Mouse (Mus musculus) thymus, adult 2 months (tissue): ENCODE data around the gene Ighmbp2. TPM values are rescaled to one million over a fixed set of nuclear protein-coding genes. Genes with fewer than 3 reads are reported as not detected.

Experiments
- DNase-seq: peaks from one replicate; pipeline ENCODE4 v3.0.0; 2021
- H3K27ac ChIP-seq: fragments of 200-500 bp; 2 replicates; pipeline ENCODE4 v1.5.1; 2012; ENCODE audit warnings: low read length, control low read depth; ENCODE audit not compliant: control insufficient read depth, insufficient read depth
- H3K27me3 ChIP-seq: fragments of 200-500 bp; 2 replicates; pipeline ENCODE4 v1.6.1; 2012; ENCODE audit warnings: mild to moderate bottlenecking, low read length, moderate library complexity, mixed read lengths; ENCODE audit not compliant: control insufficient read depth, insufficient read depth
- H3K36me3 ChIP-seq: fragments of 200-500 bp; 2 replicates; pipeline ENCODE4 v1.6.1; 2012; ENCODE audit warnings: mild to moderate bottlenecking, low read length, moderate library complexity; ENCODE audit not compliant: control insufficient read depth, insufficient read depth
- H3K4me1 ChIP-seq: fragments of 200-500 bp; replicated peaks from 2 replicates; pipeline ENCODE4 v1.6.1; 2012; ENCODE audit warnings: low read length; ENCODE audit not compliant: control insufficient read depth, insufficient read depth
- H3K4me3 ChIP-seq: fragments of 200-500 bp; 2 replicates; pipeline ENCODE4 v1.5.1; 2012; ENCODE audit warnings: mild to moderate bottlenecking, low read length, control low read depth, moderate library complexity; ENCODE audit not compliant: control insufficient read depth, insufficient read depth
- CTCF ChIP-seq: fragments of 200-500 bp; IDR thresholded peaks from 2 replicates; pipeline ENCODE4 v1.5.1; 2012; ENCODE audit warnings: mild to moderate bottlenecking, control low read depth, low read length, moderate library complexity, borderline replicate concordance; ENCODE audit not compliant: control insufficient read depth, poor library complexity, insufficient read depth; ENCODE audit errors: extremely low read depth
- POLR2A ChIP-seq: fragments of 200-500 bp; IDR thresholded peaks from 2 replicates; pipeline ENCODE4 v1.6.1; 2012; ENCODE audit warnings: mild to moderate bottlenecking, low read length, control low read depth, moderate library complexity; ENCODE audit not compliant: control insufficient read depth, poor library complexity, insufficient read depth; ENCODE audit errors: extremely low read depth
- WGBS: fragments of 180-500 bp; shearing (Covaris S2); methylation state at CpG from one replicate; pipeline ENCODE4 v1.1.7; 2018; 5-methylcytosine and 5-hydroxymethylcytosine counted together
- polyA plus RNA-seq: library from polyadenylated mRNA; depleted of rRNA; stranded (reverse); fragments of >200 nt; gene quantifications from 2 replicates; pipeline ENCODE4 v1.2.3, GENCODE M21; 2012

Ighmbp2 gene
- polyA plus RNA-seq, 1 experiment = 17.8 TPM

- no peak for DNase-seq
- 0 out of 2 replicates have a peak, but pooled peaks cover 4% of the 10 kb centered on the region for H3K36me3 ChIP-seq
- WGBS = 83% methylated on average over 4 of the region's 4 CpGs
Measured at GRCm38 (mm10) chr19:3281886-3282285, 931 bp downstream of the Ighmbp2 start.

GRCm38 (mm10) chr19:3275744-3276365 is 7.0 kb downstream of the Ighmbp2 start:
- H3K36me3 ChIP-seq = peaks cover 30% of the 10 kb centered on the region

More at GRCm38 (mm10) chr19:3281886-3282285, 931 bp downstream of the Ighmbp2 start:
- H3K27me3 ChIP-seq = no peaks in the 10 kb centered on the region
- no peak overlapping the region for H3K27ac ChIP-seq
- peaks cover 15% of the 10 kb centered on the region for H3K4me1 ChIP-seq
- no peak overlapping the region for H3K4me3 ChIP-seq
- TF ChIP-seq POLR2A = no peak
- TF ChIP-seq CTCF = no peak

DNA sequence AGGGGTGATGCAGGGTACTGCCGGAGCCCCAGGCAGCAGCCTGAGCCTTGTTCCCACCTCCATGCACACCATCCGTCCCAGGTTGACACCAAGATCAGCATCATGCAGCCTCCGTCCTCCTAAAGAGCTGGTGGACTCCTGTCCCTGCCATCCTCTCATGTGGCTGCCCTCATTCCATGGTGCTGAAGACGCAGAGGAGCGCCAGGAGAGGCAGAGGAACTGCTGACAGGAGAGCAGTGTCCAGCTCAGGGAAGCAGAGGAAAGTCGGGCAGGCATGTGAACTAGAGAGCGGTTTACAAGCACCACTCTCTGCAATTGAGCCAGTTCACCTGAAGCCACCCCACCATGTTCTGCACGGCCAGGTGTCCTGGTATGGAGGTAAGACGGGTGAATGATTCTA is 9.5 kb downstream of the Ighmbp2 start:
- Histone ChIP-seq H3K4me3 (no peak overlapping the region), H3K27me3 (no peaks in the 10 kb centered on the region), H3K4me1 (no peaks in the 10 kb centered on the region), H3K27ac (no peak overlapping the region), H3K36me3 (peaks cover 32% of the 10 kb centered on the region)
- no peak for DNase-seq
- WGBS = 97% methylated on average over 9 of the region's 9 CpGs
- TF ChIP-seq CTCF (no peak), POLR2A (no peak)

More at GRCm38 (mm10) chr19:3275744-3276365, 7.0 kb downstream of the Ighmbp2 start:
- no peak overlapping the region for H3K27ac ChIP-seq
- TF ChIP-seq POLR2A (no peak), CTCF (no peak)
- H3K27me3 ChIP-seq = no peaks in the 10 kb centered on the region
- DNase-seq = no peak
- 95% methylated on average over 3 of the region's 3 CpGs for WGBS
- no peaks in the 10 kb centered on the region for H3K4me1 ChIP-seq
- no peak overlapping the region for H3K4me3 ChIP-seq

DNA sequence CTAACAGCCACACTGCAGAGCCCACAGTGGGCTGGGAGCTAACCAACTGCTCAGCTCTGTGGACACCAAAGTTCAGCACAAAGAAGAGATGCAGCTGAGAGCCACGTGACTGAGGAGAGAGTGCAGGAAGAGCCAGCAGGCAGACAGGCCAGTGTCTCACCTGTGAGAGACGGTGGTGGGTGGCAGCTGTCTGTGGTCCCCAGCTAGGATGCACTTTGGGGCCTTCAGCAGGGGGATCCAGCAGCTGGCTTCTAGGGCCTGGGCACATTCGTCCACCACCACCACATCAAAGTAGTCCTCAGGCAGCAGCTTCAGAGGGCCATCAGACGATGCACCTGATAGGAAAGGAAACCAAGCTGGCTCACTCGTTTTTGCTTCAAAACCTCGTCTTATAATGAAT is 11.5 kb downstream of the Ighmbp2 start:
- Histone ChIP-seq H3K27me3 (no peaks in the 10 kb centered on the region), H3K4me3 (no peak overlapping the region), H3K27ac (no peak overlapping the region), H3K4me1 (no peaks in the 10 kb centered on the region), H3K36me3 (peaks cover 44% of the 10 kb centered on the region)
- TF ChIP-seq POLR2A (no peak), CTCF (no peak)
- WGBS = 44% methylated on average over 6 of the region's 6 CpGs
- DNase-seq = no peak

DNA sequence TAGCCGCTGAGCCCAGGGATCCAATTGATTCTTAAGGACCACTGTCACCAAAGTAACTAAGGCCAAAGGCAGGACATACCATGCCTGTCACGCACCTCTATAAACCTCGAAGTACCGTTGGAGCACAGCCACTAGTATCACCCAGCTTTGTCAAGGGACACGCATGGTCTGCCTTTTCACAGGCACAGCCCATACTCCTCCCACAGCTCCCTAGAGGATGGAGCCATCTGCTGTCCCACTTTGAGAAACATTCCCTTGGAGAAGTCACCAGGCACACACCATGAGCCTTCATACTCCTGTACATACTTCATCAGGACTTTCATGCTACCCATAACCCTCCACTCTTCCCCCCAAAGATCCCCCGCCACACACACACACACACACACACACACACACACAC is 13.0 kb downstream of the Ighmbp2 start:
- H3K27ac ChIP-seq = no peak overlapping the region
- H3K4me3 ChIP-seq = no peak overlapping the region
- DNase-seq = no peak
- WGBS = 98% methylated on average over 6 of the region's 6 CpGs
- H3K36me3 ChIP-seq = peaks cover 51% of the 10 kb centered on the region
- H3K27me3 ChIP-seq = no peaks in the 10 kb centered on the region
- no peaks in the 10 kb centered on the region for H3K4me1 ChIP-seq
- TF ChIP-seq CTCF (no peak), POLR2A (no peak)

DNA sequence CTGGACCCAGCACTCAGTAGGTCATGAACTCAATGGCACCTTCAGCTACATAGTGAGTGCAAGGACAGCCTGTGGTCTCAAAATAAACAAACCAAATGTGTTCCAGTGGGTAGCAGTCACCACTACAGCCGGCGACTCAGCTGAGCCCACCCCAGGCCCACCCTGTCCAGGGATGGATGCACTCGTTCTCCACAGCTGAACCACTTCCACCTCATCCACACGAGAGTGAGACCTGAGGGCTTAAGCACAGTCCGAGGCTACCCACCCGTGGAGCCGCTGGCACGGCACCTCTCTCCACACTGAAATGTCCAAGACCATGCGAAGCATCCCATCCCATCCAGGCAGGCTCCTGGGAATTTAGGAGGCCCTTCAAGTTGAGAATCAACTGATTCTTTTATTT is 13.5 kb downstream of the Ighmbp2 start:
- Histone ChIP-seq H3K36me3 (peaks cover 56% of the 10 kb centered on the region), H3K27me3 (no peaks in the 10 kb centered on the region), H3K27ac (no peak overlapping the region), H3K4me1 (no peaks in the 10 kb centered on the region), H3K4me3 (no peak overlapping the region)
- no peak for DNase-seq
- no peak for TF ChIP-seq POLR2A
- TF ChIP-seq CTCF = no peak
- 94% methylated on average over 9 of the region's 9 CpGs for WGBS

GRCm38 (mm10) chr19:3268218-3268980 is 14.4 kb downstream of the Ighmbp2 start:
- no peak for DNase-seq
- Histone ChIP-seq H3K27ac (no peak overlapping the region), H3K4me1 (no peaks in the 10 kb centered on the region), H3K36me3 (peaks cover 48% of the 10 kb centered on the region), H3K4me3 (no peak overlapping the region), H3K27me3 (no peaks in the 10 kb centered on the region)
- TF ChIP-seq CTCF (no peak), POLR2A (no peak)
- WGBS = 96% methylated on average over 17 of the region's 17 CpGs
